Mouse (Mus musculus): ENCODE measurements around the gene Olfr785.

DNA sequence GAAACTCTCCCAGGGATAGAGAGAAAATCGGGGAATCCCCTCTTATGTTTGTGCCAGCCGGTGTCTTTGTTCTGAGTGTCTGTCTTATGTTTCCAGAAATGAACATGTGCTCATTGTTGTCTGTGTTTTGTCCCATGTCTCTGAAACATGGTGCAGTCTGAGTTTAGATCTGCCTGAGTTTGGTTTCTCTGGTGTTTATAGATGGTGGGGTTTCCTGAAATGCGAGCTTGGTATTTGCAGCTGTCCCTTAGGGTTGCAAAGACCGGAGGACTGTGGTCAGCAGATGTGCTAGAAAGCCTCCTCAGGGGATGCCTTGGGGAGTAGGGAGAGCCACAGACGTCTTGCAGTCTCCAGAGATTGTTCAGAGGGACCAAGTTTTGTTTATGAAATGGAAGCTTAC is 47.9 kb upstream of the Olfr785 start:
- TF ChIP-seq GATA1 (IDR thresholded peaks at IDR 0.05; ENCODE audit: borderline replicate concordance, low read length) (no peak), CTCF (IDR thresholded peaks at IDR 0.05; ENCODE audit: low read depth, low read length) (no peak), POLR2AphosphoS5 (IDR thresholded peaks at IDR 0.05; ENCODE audit: insufficient replicate concordance, low read depth, low read length) (no peak), TAL1 (conservative IDR thresholded peaks at IDR 0.05; ENCODE audit: low read depth, low read length) (no peak), GATA2 (IDR thresholded peaks at IDR 0.05; ENCODE audit: borderline replicate concordance, low read depth, low read length) (no peak)

All from G1E (cell line).